Mouse (Mus musculus) liver, embryonic 14.5 days (tissue): ENCODE measurements around the gene Dlx5. TPM values are rescaled to one million over a fixed set of nuclear protein-coding genes. Genes with fewer than 3 reads are reported as not detected.
A peak's percentile ranks its signal among the peaks of the same experiment; 100 is the strongest.

Source experiments
- ATAC-seq: fragments of 200-750 bp; cut with Nextera tagmentation; 2 replicates; pipeline ENCODE4 v1.8.0; 2017; ENCODE audit warnings: moderate number of reproducible peaks, mild to moderate bottlenecking, moderate library complexity; ENCODE audit not compliant: insufficient read depth
- DNase-seq, 3 experiments: peaks; one replicate each; pipeline ENCODE4 v3.0.0-alpha.2; 2012 to 2013; ENCODE audit warnings: low read depth in 3 of 3, low spot score in 3 of 3
- H3K27ac ChIP-seq: fragments of 300-500 bp; sonication (generic); 2 replicates; pipeline ENCODE4 v1.5.1; 2014; ENCODE audit warnings: moderate library complexity, mild to moderate bottlenecking, control low read depth, inconsistent platforms
- H3K27me3 ChIP-seq: fragments of 300-500 bp; sonication (generic); 2 replicates; pipeline ENCODE4 v1.6.1; 2014; ENCODE audit warnings: mild to moderate bottlenecking, low read length, moderate library complexity; ENCODE audit not compliant: control insufficient read depth, insufficient read depth
- H3K36me3 ChIP-seq: fragments of 300-500 bp; sonication (generic); replicated peaks from 2 replicates; pipeline ENCODE4 v1.6.1; 2014; ENCODE audit warnings: low read depth; ENCODE audit not compliant: control insufficient read depth, insufficient read depth
- H3K4me1 ChIP-seq, 2 experiments: fragments of 200-500 bp in 1 of 2; fragments of 300-500 bp in 1 of 2; sonication (generic) in 1 of 2; replicated peaks; 2 replicates each; pipeline ENCODE4 v1.6.1; 2012 to 2014; ENCODE audit warnings: antibody characterized with exemption in 1 of 2, inconsistent platforms in 1 of 2, low read length in 1 of 2; ENCODE audit not compliant: control insufficient read depth in 2 of 2, insufficient read depth in 2 of 2
- H3K4me2 ChIP-seq: fragments of 300-500 bp; sonication (generic); 2 replicates; pipeline ENCODE4 v1.6.1; 2014; ENCODE audit warnings: low read depth, mild to moderate bottlenecking, control low read depth, moderate library complexity
- H3K4me3 ChIP-seq, 2 experiments: fragments of 200-500 bp in 1 of 2; fragments of 300-500 bp in 1 of 2; sonication (generic) in 1 of 2; 2 replicates each; pipeline ENCODE4 v1.5.1; 2012 to 2014; ENCODE audit warnings: low read depth in 2 of 2, low read length in 2 of 2, mild to moderate bottlenecking in 2 of 2, control low read depth in 1 of 2, inconsistent platforms in 1 of 2, moderate library complexity in 1 of 2; ENCODE audit not compliant: insufficient read depth in 1 of 2
- H3K9ac ChIP-seq: fragments of 300-500 bp; sonication (generic); replicated peaks from 2 replicates; pipeline ENCODE4 v1.6.1; 2014; ENCODE audit warnings: mild to moderate bottlenecking, control low read depth, moderate library complexity
- H3K9me3 ChIP-seq: fragments of 300-500 bp; sonication (generic); 2 replicates; pipeline ENCODE4 v1.6.1; 2016; ENCODE audit warnings: low read length, mixed read lengths; ENCODE audit not compliant: control insufficient read depth
- CTCF ChIP-seq: IDR thresholded peaks from 2 replicates; pipeline ENCODE4 v1.5.1; 2016; ENCODE audit warnings: antibody characterized with exemption, low read depth, control low read depth
- EP300 ChIP-seq: IDR thresholded peaks from 2 replicates; pipeline ENCODE4 v1.6.1; 2016; ENCODE audit warnings: antibody characterized with exemption, low read depth
- WGBS: fragments of 180-500 bp; shearing (Covaris S2); extraction: QIAGEN DNeasy Blood & Tissue Kit; methylation state at CpG from one replicate; pipeline ENCODE4 v1.1.7; 2014; ENCODE audit not compliant: insufficient replicate concordance; 5-methylcytosine and 5-hydroxymethylcytosine counted together
- polyA plus RNA-seq, 2 experiments: library from polyadenylated mRNA; depleted of rRNA in 1 of 2; stranded (reverse) in 1 of 2; unstranded in 1 of 2; fragments of >200 nt; fragmentation: Nextera tagmentation in 1 of 2; extraction: Ambion mirVana in 1 of 2; gene quantifications; 2 replicates each; pipeline versions ENCODE4 v1.2.1 to v1.2.3; 2012 to 2014

Dlx5 gene
- polyA plus RNA-seq, 2 experiments = not detected

DNA sequence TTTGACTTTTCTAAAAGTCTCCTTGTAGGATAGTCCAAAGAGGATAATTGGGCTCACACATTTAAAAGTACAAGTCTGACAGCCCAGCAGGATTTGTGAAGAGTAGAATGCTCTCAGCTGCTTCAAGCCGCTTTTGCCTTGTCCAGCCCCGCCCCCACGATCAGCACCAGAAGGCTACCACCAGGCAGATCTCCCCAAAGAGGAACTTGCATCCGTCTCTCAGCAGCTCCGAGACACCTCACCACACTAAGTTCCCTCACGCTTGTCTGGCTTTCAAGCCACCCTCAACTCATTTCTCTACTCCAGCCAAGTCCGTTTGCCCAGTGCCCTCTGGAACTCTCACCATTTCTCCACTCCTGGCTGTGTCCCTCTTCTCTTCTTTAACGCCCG lies 33.6 kb upstream of the Dlx5 start:
- no peaks in the 10 kb centered on the region for H3K36me3 ChIP-seq
- H3K9ac ChIP-seq = no peak overlapping the region
- no peak overlapping the region for H3K4me3 ChIP-seq
- DNase-seq (peak in 1 of 3 experiments; percentile 0), ATAC-seq (no peak)
- TF ChIP-seq EP300 = no peak
- TF ChIP-seq CTCF = no peak
- H3K4me1 ChIP-seq = no peaks in the 10 kb centered on the region
- WGBS = 26% methylated on average over 9 of the region's 9 CpGs
- no peaks in the 10 kb centered on the region for H3K9me3 ChIP-seq
- H3K27ac ChIP-seq = no peak overlapping the region
- no peaks in the 10 kb centered on the region for H3K27me3 ChIP-seq
- no peak overlapping the region for H3K4me2 ChIP-seq

DNA sequence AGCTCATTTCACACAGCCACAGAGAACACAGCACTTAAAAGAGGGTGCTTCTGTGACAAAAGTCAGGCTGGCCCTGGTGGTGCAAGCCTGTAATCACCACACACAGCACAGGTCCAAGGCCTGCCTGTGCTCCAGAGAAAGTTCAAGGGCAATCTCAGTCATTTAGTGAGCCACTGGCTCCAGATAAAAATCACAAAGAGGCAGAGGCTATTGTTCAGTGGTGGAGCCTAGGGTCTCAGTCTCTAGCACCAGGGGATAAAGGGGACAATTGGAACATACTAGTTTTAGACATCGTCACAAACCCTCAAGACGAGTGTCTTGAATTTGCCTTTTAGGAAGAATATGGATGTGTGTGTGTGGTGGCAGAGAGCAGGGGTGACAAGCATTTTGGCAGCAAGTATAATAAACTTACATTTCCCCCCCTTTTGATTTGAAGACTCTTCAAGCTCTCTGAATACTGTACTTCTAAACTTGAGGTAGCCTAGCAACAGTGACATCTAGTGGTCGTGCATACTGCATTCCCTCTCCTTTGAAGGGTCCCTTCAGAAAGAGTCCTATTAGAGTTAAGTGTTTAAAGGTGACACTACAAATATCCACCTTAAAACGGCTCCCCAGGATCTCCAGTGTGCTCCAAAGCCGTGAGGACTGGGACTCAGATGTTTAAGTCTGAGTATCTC lies 33.1 kb upstream of the Dlx5 start:
- Histone ChIP-seq H3K9me3 (no peaks in the 10 kb centered on the region), H3K4me3 (no peak overlapping the region), H3K27me3 (no peaks in the 10 kb centered on the region), H3K4me2 (no peak overlapping the region), H3K36me3 (no peaks in the 10 kb centered on the region), H3K4me1 (no peaks in the 10 kb centered on the region), H3K9ac (no peak overlapping the region), H3K27ac (no peak overlapping the region)
- peak in 2 of 3 experiments; percentile 2 for DNase-seq
- peak; percentile 45 for TF ChIP-seq CTCF
- TF ChIP-seq EP300 = no peak
- no peak for ATAC-seq
- WGBS = 27% methylated on average over 5 of the region's 5 CpGs

DNA sequence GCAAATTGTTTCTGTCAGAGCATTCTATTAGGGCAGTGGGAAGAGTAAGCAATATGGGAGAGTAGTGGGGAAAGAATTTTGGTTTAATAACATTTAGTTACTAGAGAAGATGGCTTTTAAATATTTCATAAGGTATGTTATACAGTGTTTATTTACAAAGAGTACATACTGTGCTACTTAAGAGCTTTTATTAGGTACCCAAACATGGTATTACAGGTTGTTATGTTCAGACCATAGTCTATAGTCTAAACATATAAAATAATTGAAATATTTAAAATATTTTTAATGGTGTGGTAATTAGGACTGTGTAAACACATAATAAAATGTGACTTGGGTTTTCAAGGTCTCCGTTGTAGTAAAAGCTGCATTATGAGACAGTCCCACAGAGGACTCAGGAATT lies 32.4 kb upstream of the Dlx5 start:
- Histone ChIP-seq H3K4me3 (no peak overlapping the region), H3K4me1 (no peaks in the 10 kb centered on the region), H3K9ac (no peak overlapping the region), H3K9me3 (no peaks in the 10 kb centered on the region), H3K36me3 (no peaks in the 10 kb centered on the region), H3K4me2 (no peak overlapping the region), H3K27me3 (no peaks in the 10 kb centered on the region), H3K27ac (no peak overlapping the region)
- no peak for DNase-seq
- TF ChIP-seq CTCF = no peak
- TF ChIP-seq EP300 = no peak
- 67% methylated on average over 1 of the region's 1 CpGs for WGBS
- ATAC-seq = no peak

DNA sequence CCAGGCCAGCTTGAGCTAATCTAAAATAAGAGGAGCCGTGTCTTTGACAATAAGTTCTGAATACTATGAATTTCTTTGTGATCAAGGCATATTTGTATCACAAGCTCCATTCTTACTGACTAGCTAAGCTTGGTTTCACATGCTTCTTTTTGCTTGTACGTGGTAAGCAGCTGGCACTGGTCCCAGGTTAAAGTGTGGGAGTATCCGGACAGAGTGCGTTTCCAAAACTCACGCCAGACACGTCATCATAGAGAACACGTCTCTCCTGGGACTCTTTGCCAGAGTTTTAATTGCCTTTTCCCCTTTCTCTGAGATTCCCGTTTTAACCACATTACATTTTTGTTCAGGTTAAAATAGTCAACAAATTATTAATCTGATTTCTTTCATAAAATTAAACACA lies 27.7 kb upstream of the Dlx5 start:
- Histone ChIP-seq H3K36me3 (no peaks in the 10 kb centered on the region), H3K4me3 (no peak overlapping the region), H3K4me2 (no peak overlapping the region), H3K9ac (no peak overlapping the region), H3K9me3 (no peaks in the 10 kb centered on the region), H3K27me3 (no peaks in the 10 kb centered on the region), H3K4me1 (no peaks in the 10 kb centered on the region), H3K27ac (no peak overlapping the region)
- DNase-seq = no peak
- no peak for TF ChIP-seq CTCF
- no peak for TF ChIP-seq EP300
- ATAC-seq = no peak
- WGBS = 65% methylated on average over 8 of the region's 8 CpGs

DNA sequence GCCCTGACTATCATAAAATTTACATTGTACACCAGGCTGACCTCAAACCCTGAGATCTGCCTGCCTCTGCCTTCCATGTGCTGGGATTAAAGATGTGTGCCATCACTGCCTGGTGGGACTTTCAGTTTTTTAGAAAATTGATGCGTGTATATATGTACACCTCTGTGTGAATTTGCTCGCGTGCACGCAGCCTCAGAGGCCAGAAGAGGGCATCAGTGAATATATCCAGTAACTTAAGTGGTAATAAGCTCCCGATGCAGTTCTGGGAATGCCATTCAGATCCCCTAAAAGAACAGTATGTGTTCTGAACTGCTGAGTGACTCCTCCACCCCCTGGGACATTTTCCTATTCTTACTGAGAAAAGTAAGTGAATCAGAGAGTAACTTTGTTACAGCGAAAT lies 8.2 kb upstream of the Dlx5 start:
- Histone ChIP-seq H3K9me3 (no peaks in the 10 kb centered on the region), H3K27me3 (no peaks in the 10 kb centered on the region), H3K4me3 (no peak overlapping the region), H3K4me1 (no peaks in the 10 kb centered on the region), H3K9ac (no peak overlapping the region), H3K36me3 (no peaks in the 10 kb centered on the region), H3K27ac (no peak overlapping the region), H3K4me2 (no peak overlapping the region)
- no peak for TF ChIP-seq EP300
- TF ChIP-seq CTCF = no peak
- no peak for ATAC-seq
- 50% methylated on average over 6 of the region's 6 CpGs for WGBS
- no peak for DNase-seq
